Comparison of ENCODE assay signal across 8 mouse cellular contexts in genomic region chr1:74948784-74949665, GRCm38 (mm10). TPM values are rescaled to one million over a fixed set of nuclear protein-coding genes. Genes with fewer than 3 reads are reported as not detected.
DNase-seq lines count a peak whose midpoint lies in the region; ATAC-seq lines count a peak whose summit lies in the region.

No protein-coding gene starts in this region.

- 2% methylated on average over 20 of the region's 20 CpGs for WGBS in intestine, embryonic 14.5 days
- WGBS in limb, embryonic 10.5 days = 4% methylated on average over 20 of the region's 20 CpGs
- WGBS in midbrain, embryonic 10.5 days = 2% methylated on average over 20 of the region's 20 CpGs
- WGBS in stomach, embryonic 14.5 days = 2% methylated on average over 20 of the region's 20 CpGs

- DNase-seq in ovary, postnatal 14 days (ENCODE audit: low spot score) = peak; percentile 60
- DNase-seq in ovary, postnatal 10 days (ENCODE audit: low spot score) = no peak
- peak; percentile 89 to 91 for DNase-seq in cerebellum, postnatal 14 days
- peak; percentile 54 for DNase-seq in gastrocnemius, postnatal 14 days
- DNase-seq in intestine, embryonic 14.5 days (ENCODE audit: low spot score) = peak; percentile 88
- DNase-seq in limb, embryonic 10.5 days (ENCODE audit: low spot score) = peak; percentile 77
- DNase-seq in midbrain, embryonic 10.5 days (ENCODE audit: low spot score) = peak; percentile 73

- H3K27ac ChIP-seq in intestine, embryonic 14.5 days (ENCODE audit: low read depth) = peak overlapping the region; percentile 80; the same call in 1 of the 2 replicates
- H3K27ac ChIP-seq in limb, embryonic 10.5 days = no peak overlapping the region
- H3K27ac ChIP-seq in midbrain, embryonic 10.5 days (replicated peaks) = no peak overlapping the region
- peak overlapping the region; percentile 58; the same call in 1 of the 2 replicates for H3K27ac ChIP-seq in stomach, embryonic 14.5 days (ENCODE audit: low read length)

- H3K27me3 ChIP-seq in intestine, embryonic 14.5 days (replicated peaks; ENCODE audit: control insufficient read depth, insufficient read depth, low read length) = peaks cover 80% of the 10 kb centered on the region
- H3K27me3 ChIP-seq in limb, embryonic 10.5 days (ENCODE audit: low read depth, poor library complexity, severe bottlenecking) = peaks cover 100% of the 10 kb centered on the region
- peaks cover 94% of the 10 kb centered on the region for H3K27me3 ChIP-seq in midbrain, embryonic 10.5 days (ENCODE audit: low read depth, poor library complexity, severe bottlenecking)
- H3K27me3 ChIP-seq in stomach, embryonic 14.5 days (ENCODE audit: control insufficient read depth, insufficient read depth, low read length) = peaks cover 61% of the 10 kb centered on the region

- peak overlapping the region; percentile 68 for H3K9ac ChIP-seq in intestine, embryonic 14.5 days (ENCODE audit: low read length)
- H3K9ac ChIP-seq in stomach, embryonic 14.5 days (replicated peaks; ENCODE audit: low read depth, low read length) = peak overlapping the region; percentile 68; the same call in 1 of the 2 replicates

- H3K4me2 ChIP-seq in intestine, embryonic 14.5 days (ENCODE audit: low read length) = peak overlapping the region; percentile 62
- H3K4me2 ChIP-seq in stomach, embryonic 14.5 days (replicated peaks; ENCODE audit: low read depth, low read length) = peak overlapping the region; percentile 58

- ATAC-seq in intestine, embryonic 14.5 days (replicated peaks; ENCODE audit: low FRiP score, low TSS enrichment, low read depth) = peak; percentile 51
- no peak for ATAC-seq in stomach, embryonic 14.5 days (ENCODE audit: insufficient number of reproducible peaks, insufficient read depth, low FRiP score, low read depth)

- peak overlapping the region; percentile 46 for H3K4me3 ChIP-seq in intestine, embryonic 14.5 days (ENCODE audit: low read depth, low read length)
- H3K4me3 ChIP-seq in limb, embryonic 10.5 days = 0 out of 2 replicates have a peak overlapping the region, but pooled peaks have one; percentile 42
- H3K4me3 ChIP-seq in midbrain, embryonic 10.5 days = peak overlapping the region; percentile 53; the same call in 1 of the 2 replicates
- H3K4me3 ChIP-seq in stomach, embryonic 14.5 days (ENCODE audit: low read depth, low read length) = peak overlapping the region; percentile 42

- no peaks in the 10 kb centered on the region for H3K9me3 ChIP-seq in intestine, embryonic 14.5 days (ENCODE audit: control insufficient read depth, low read length)
- H3K9me3 ChIP-seq in limb, embryonic 10.5 days (replicated peaks) = no peaks in the 10 kb centered on the region
- H3K9me3 ChIP-seq in midbrain, embryonic 10.5 days (replicated peaks) = no peaks in the 10 kb centered on the region
- no peaks in the 10 kb centered on the region for H3K9me3 ChIP-seq in stomach, embryonic 14.5 days (ENCODE audit: control insufficient read depth, low read depth, low read length)

- peaks cover 11% of the 10 kb centered on the region for H3K4me1 ChIP-seq in intestine, embryonic 14.5 days (replicated peaks; ENCODE audit: control insufficient read depth, insufficient read depth, low read length)
- peaks cover 38% of the 10 kb centered on the region for H3K4me1 ChIP-seq in limb, embryonic 10.5 days
- H3K4me1 ChIP-seq in midbrain, embryonic 10.5 days = peaks cover 46% of the 10 kb centered on the region
- peaks cover 9% of the 10 kb centered on the region; the same call in 1 of the 2 replicates for H3K4me1 ChIP-seq in stomach, embryonic 14.5 days (ENCODE audit: control insufficient read depth, insufficient read depth, low read length)

- H3K36me3 ChIP-seq in intestine, embryonic 14.5 days (ENCODE audit: control insufficient read depth, insufficient read depth, low read length) = no peaks in the 10 kb centered on the region
- no peaks in the 10 kb centered on the region for H3K36me3 ChIP-seq in limb, embryonic 10.5 days
- no peaks in the 10 kb centered on the region for H3K36me3 ChIP-seq in midbrain, embryonic 10.5 days
- H3K36me3 ChIP-seq in stomach, embryonic 14.5 days (ENCODE audit: control insufficient read depth, insufficient read depth, low read length) = no peaks in the 10 kb centered on the region

- intact Hi-C loops in gastrocnemius, postnatal 14 days (cut with DNase I; ENCODE audit: low total_unique reads) = loop anchor here (5.0 kb wide), 1 partner anchor 68 kb away; no protein-coding TSS in a partner anchor

RNA-seq across cellular contexts. Expression of gene Ihh, which starts 2.4 kb away (rescaled TPM):
- total RNA-seq in gastrocnemius, postnatal 14 days (2021) = under 1 TPM; 0.10 to 0.20 TPM
- 28.8 and 33.7 TPM in 2 replicates for polyA plus RNA-seq in intestine, embryonic 14.5 days (2014; fragmentation: Nextera tagmentation; extraction: Ambion mirVana)
- polyA plus RNA-seq in limb, embryonic 10.5 days (2016; fragmentation: Nextera tagmentation; extraction: Ambion mirVana) = 0.08 and 0.11 TPM in 2 replicates
- 0.12 and 0.17 TPM in 2 replicates for polyA plus RNA-seq in midbrain, embryonic 10.5 days (2016; fragmentation: Nextera tagmentation; extraction: Ambion mirVana)
- polyA plus RNA-seq in stomach, embryonic 14.5 days (2014; fragmentation: Nextera tagmentation; extraction: Ambion mirVana) = 29.2 and 30.2 TPM in 2 replicates

RNA-seq across cellular contexts. Expression of gene Cfap65, which starts 13.6 kb away (rescaled TPM):
- not detected for total RNA-seq in gastrocnemius, postnatal 14 days (2021)
- 0.15 and 0.27 TPM in 2 replicates for polyA plus RNA-seq in intestine, embryonic 14.5 days (2014; fragmentation: Nextera tagmentation; extraction: Ambion mirVana)
- polyA plus RNA-seq in limb, embryonic 10.5 days (2016; fragmentation: Nextera tagmentation; extraction: Ambion mirVana) = not detected in 2 replicates
- polyA plus RNA-seq in midbrain, embryonic 10.5 days (2016; fragmentation: Nextera tagmentation; extraction: Ambion mirVana) = 0.04 and 0.07 TPM in 2 replicates
- polyA plus RNA-seq in stomach, embryonic 14.5 days (2014; fragmentation: Nextera tagmentation; extraction: Ambion mirVana) = not detected in 2 replicates

RNA-seq across cellular contexts. Expression of gene Cryba2, which starts 56.1 kb away (rescaled TPM):
- total RNA-seq in gastrocnemius, postnatal 14 days (2021) = not detected
- 2.5 TPM in 1 of 2 replicates, not detected in the other for polyA plus RNA-seq in intestine, embryonic 14.5 days (2014; fragmentation: Nextera tagmentation; extraction: Ambion mirVana)
- not detected in 2 replicates for polyA plus RNA-seq in limb, embryonic 10.5 days (2016; fragmentation: Nextera tagmentation; extraction: Ambion mirVana)
- 0.26 TPM in 1 of 2 replicates, not detected in the other for polyA plus RNA-seq in midbrain, embryonic 10.5 days (2016; fragmentation: Nextera tagmentation; extraction: Ambion mirVana)
- 0.36 and 0.38 TPM in 2 replicates for polyA plus RNA-seq in stomach, embryonic 14.5 days (2014; fragmentation: Nextera tagmentation; extraction: Ambion mirVana)

Comparison
In these comparisons a context has a peak if more than half of its experiments do, and no peak if none do; other contexts are left out.
1. H3K27ac ChIP-seq: peak in intestine, embryonic 14.5 days (single experiment) and stomach, embryonic 14.5 days (single experiment); none in limb, embryonic 10.5 days (single experiment) and midbrain, embryonic 10.5 days (single experiment).
2. RNA of gene Ihh, which starts 2.4 kb away (polyA plus RNA-seq): 28.8 to 33.7 TPM in intestine, embryonic 14.5 days and 29.2 to 30.2 TPM in stomach, embryonic 14.5 days; 0.12 to 0.17 TPM in midbrain, embryonic 10.5 days and 0.08 to 0.11 TPM in limb, embryonic 10.5 days; every median in the first group is over 10 times any median in the second.
3. Peak in every context shown above with its lines, with median percentiles within 50 percentile points of each other: H3K4me3 ChIP-seq.